Mouse (Mus musculus): ENCODE measurements around the gene Kmt2d. TPM values are rescaled to one million over a fixed set of nuclear protein-coding genes. Genes with fewer than 3 reads are reported as not detected.

Kmt2d gene
- 28.4 and 31.1 TPM in 2 replicates for polyA plus RNA-seq (2012; rRNA removed)

GRCm38 (mm10) chr15:98871070-98871915, at the start of gene Kmt2d:
Gene Kmt2d (minus strand): TSS chr15:98871204.

GRCm38 (mm10) chr15:98917538-98918498, 46.8 kb upstream of the Kmt2d start, which contains the start of gene Lmbr1l:
Gene Lmbr1l (minus strand): TSS chr15:98918231.

GRCm38 (mm10) chr15:98897928-98898800, 27.2 kb upstream of the Kmt2d start, which contains the start of gene Dhh:
Gene Dhh (minus strand): TSS chr15:98898540.

GRCm38 (mm10) chr15:98893940-98894745, 23.1 kb upstream of the Kmt2d start, which contains the start of gene Rhebl1:
Gene Rhebl1 (minus strand): TSS chr15:98894540.

GRCm38 (mm10) chr15:98830736-98831683, 40.0 kb downstream of the Kmt2d start, which contains the start of gene Prkag1:
Gene Prkag1 (minus strand): TSS chr15:98831521.

GRCm38 (mm10) chr15:98809390-98809789, 61.6 kb downstream of the Kmt2d start, which contains the start of gene Ddn:
Gene Ddn (minus strand): TSS chr15:98809490.

GRCm38 (mm10) chr15:98789661-98790535, 81.1 kb downstream of the Kmt2d start, which contains the start of gene Wnt1:
Gene Wnt1 (plus strand): TSS chr15:98789857.

Other genes with a start within 250 kb of the Kmt2d start
- 230 and 233 TPM in 2 replicates for gene Cacnb3, start 240.4 kb downstream of the Kmt2d start, polyA plus RNA-seq (2012; rRNA removed)
- 53.2 and 54.3 TPM in 2 replicates for gene Ddx23, start 208.3 kb downstream of the Kmt2d start, polyA plus RNA-seq (2012; rRNA removed)
- 13.4 and 16.2 TPM in 2 replicates for gene Rnd1, start 193.7 kb downstream of the Kmt2d start, polyA plus RNA-seq (2012; rRNA removed)
- gene Ccdc65, start 163.0 kb downstream of the Kmt2d start, polyA plus RNA-seq (2012; rRNA removed), result 2.3 and 2.6 TPM in 2 replicates
- gene Fkbp11, start 143.0 kb downstream of the Kmt2d start, polyA plus RNA-seq (2012; rRNA removed), result 6.5 and 15.6 TPM in 2 replicates
- 99.4 and 113 TPM in 2 replicates for gene Arf3, start 108.0 kb downstream of the Kmt2d start, polyA plus RNA-seq (2012; rRNA removed)
- 0.76 and 3.2 TPM in 2 replicates for gene Wnt10b, start 93.1 kb downstream of the Kmt2d start, polyA plus RNA-seq (2012; rRNA removed)
- gene Wnt1, start 81.3 kb downstream of the Kmt2d start, polyA plus RNA-seq (2012; rRNA removed), result 1.4 and 1.5 TPM in 2 replicates
- gene Ddn, start 61.7 kb downstream of the Kmt2d start, polyA plus RNA-seq (2012; rRNA removed), result 1.6 and 1.8 TPM in 2 replicates
- 82.9 and 88.6 TPM in 2 replicates for gene Prkag1, start 39.7 kb downstream of the Kmt2d start, polyA plus RNA-seq (2012; rRNA removed)
- gene Rhebl1, start 23.3 kb upstream of the Kmt2d start, polyA plus RNA-seq (2012; rRNA removed), result 31.8 and 35.6 TPM in 2 replicates
- 0.82 and 1.7 TPM in 2 replicates for gene Dhh, start 27.3 kb upstream of the Kmt2d start, polyA plus RNA-seq (2012; rRNA removed)
- gene Lmbr1l, start 47.0 kb upstream of the Kmt2d start, polyA plus RNA-seq (2012; rRNA removed), result 97.9 and 103 TPM in 2 replicates
- gene Tuba1b, start 63.4 kb upstream of the Kmt2d start, polyA plus RNA-seq (2012; rRNA removed), result 1,826 and 1,827 TPM in 2 replicates
- gene Gm49450, start 82.3 kb upstream of the Kmt2d start, polyA plus RNA-seq (2012; rRNA removed), result 31.7 and 40.2 TPM in 2 replicates
- 9,064 and 9,831 TPM in 2 replicates for gene Tuba1a, start 82.5 kb upstream of the Kmt2d start, polyA plus RNA-seq (2012; rRNA removed)
- 74.8 and 77.4 TPM in 2 replicates for gene Tuba1c, start 158.7 kb upstream of the Kmt2d start, polyA plus RNA-seq (2012; rRNA removed)
- 36.0 and 115 TPM in 2 replicates for gene Prph, start 184.0 kb upstream of the Kmt2d start, polyA plus RNA-seq (2012; rRNA removed)
- gene Troap, start 203.4 kb upstream of the Kmt2d start, polyA plus RNA-seq (2012; rRNA removed), result 23.7 and 25.3 TPM in 2 replicates
- 7.7 and 12.3 TPM in 2 replicates for gene C1ql4, start 216.6 kb upstream of the Kmt2d start, polyA plus RNA-seq (2012; rRNA removed)
- 0.86 and 0.96 TPM in 2 replicates for gene Dnajc22, start 222.0 kb upstream of the Kmt2d start, polyA plus RNA-seq (2012; rRNA removed)